In genomic region chr5:39824680-39825079, GRCm38 (mm10) we compare ENCODE assay signal across 29 mouse cellular contexts.
"Had no signal": no experiment of that assay in that cellular context is flagged by ENCODE, and none has a peak within 500 bp of the region (broad histone marks: within the 10 kb centered on the region; RNA-seq: fewer than 3 reads in every experiment).

No protein-coding gene starts in this region.

- H3K4me1 ChIP-seq: heart, embryonic 13.5 days; heart, embryonic 15.5 days; hindbrain, embryonic 13.5 days; hindbrain, embryonic 15.5 days; kidney, embryonic 15.5 days; limb, embryonic 10.5 days; limb, embryonic 12.5 days; liver, embryonic 13.5 days; liver, embryonic 15.5 days had no signal

- H3K27me3 ChIP-seq: heart, embryonic 13.5 days; heart, embryonic 15.5 days; hindbrain, embryonic 13.5 days; hindbrain, embryonic 15.5 days; kidney, embryonic 15.5 days; limb, embryonic 12.5 days; liver, embryonic 13.5 days; liver, embryonic 15.5 days had no signal

- H3K36me3 ChIP-seq: heart, embryonic 13.5 days; heart, embryonic 15.5 days; hindbrain, embryonic 13.5 days; hindbrain, embryonic 15.5 days; kidney, embryonic 15.5 days; limb, embryonic 10.5 days; limb, embryonic 12.5 days; liver, embryonic 13.5 days; liver, embryonic 15.5 days had no signal

- H3K9ac ChIP-seq: heart, embryonic 13.5 days; heart, embryonic 15.5 days; hindbrain, embryonic 13.5 days; hindbrain, embryonic 15.5 days; kidney, embryonic 15.5 days; limb, embryonic 12.5 days; liver, embryonic 13.5 days; liver, embryonic 15.5 days; liver, postnatal 0 days had no signal

- DNase-seq: gastrocnemius, postnatal 14 days; gastrocnemius, postnatal 36 days; heart, adult 11 months; heart, adult 2 months; heart, postnatal 14 days; heart, postnatal 36 days; kidney, adult 11 months; kidney, adult 2 months; kidney, adult 9 months; kidney, postnatal 14 days; kidney, postnatal 36 days; layer of hippocampus, adult 9-11 months; layer of hippocampus, postnatal 36 days; liver; liver, embryonic 13.5 days; liver, postnatal 0 days had no signal

- ATAC-seq: hindbrain, postnatal 0 days; intestine, embryonic 16.5 days; liver, postnatal 0 days had no signal

- H3K9me3 ChIP-seq: heart, embryonic 13.5 days; heart, embryonic 15.5 days; hindbrain, embryonic 13.5 days; hindbrain, embryonic 15.5 days; kidney, embryonic 15.5 days; limb, embryonic 10.5 days; limb, embryonic 12.5 days; liver, embryonic 13.5 days; liver, embryonic 15.5 days had no signal

- H3K4me2 ChIP-seq: heart, embryonic 11.5 days; heart, embryonic 13.5 days; heart, embryonic 15.5 days; hindbrain, embryonic 13.5 days; hindbrain, embryonic 15.5 days; kidney, embryonic 15.5 days; limb, embryonic 12.5 days; liver, embryonic 11.5 days; liver, embryonic 13.5 days; liver, embryonic 15.5 days had no signal

- H3K4me3 ChIP-seq: heart, adult 2 months; heart, embryonic 13.5 days; heart, embryonic 15.5 days; hindbrain, embryonic 13.5 days; hindbrain, embryonic 15.5 days; kidney, embryonic 15.5 days; limb, embryonic 10.5 days; limb, embryonic 12.5 days; liver, embryonic 13.5 days; liver, embryonic 15.5 days had no signal

- H3K27ac ChIP-seq: heart, adult 2 months; heart, embryonic 13.5 days; heart, embryonic 15.5 days; hindbrain, embryonic 13.5 days; hindbrain, embryonic 15.5 days; hindbrain, postnatal 0 days; kidney, embryonic 15.5 days; kidney, postnatal 0 days; limb, embryonic 10.5 days; limb, embryonic 12.5 days; liver, embryonic 13.5 days; liver, embryonic 15.5 days had no signal
